Mouse (Mus musculus) heart, adult 8-10 months (tissue): ENCODE results near the gene Zdhhc4. TPM values are rescaled to one million over a fixed set of nuclear protein-coding genes. Genes with fewer than 3 reads are reported as not detected.
A peak's percentile ranks its signal among the peaks of the same experiment; 100 is the strongest.

Experiments
- DNase-seq: peaks from one replicate; pipeline ENCODE4 v3.0.0; 2022; ENCODE audit warnings: low spot score
- total RNA-seq, 4 experiments: library from RNA; stranded (reverse); gene quantifications; 2 replicates each; pipeline ENCODE4 v1.2.4; 2022

The Zdhhc4 gene
- 10 to 100 TPM; 21.0 to 32.2 (median 28.6) TPM for total RNA-seq

DNA sequence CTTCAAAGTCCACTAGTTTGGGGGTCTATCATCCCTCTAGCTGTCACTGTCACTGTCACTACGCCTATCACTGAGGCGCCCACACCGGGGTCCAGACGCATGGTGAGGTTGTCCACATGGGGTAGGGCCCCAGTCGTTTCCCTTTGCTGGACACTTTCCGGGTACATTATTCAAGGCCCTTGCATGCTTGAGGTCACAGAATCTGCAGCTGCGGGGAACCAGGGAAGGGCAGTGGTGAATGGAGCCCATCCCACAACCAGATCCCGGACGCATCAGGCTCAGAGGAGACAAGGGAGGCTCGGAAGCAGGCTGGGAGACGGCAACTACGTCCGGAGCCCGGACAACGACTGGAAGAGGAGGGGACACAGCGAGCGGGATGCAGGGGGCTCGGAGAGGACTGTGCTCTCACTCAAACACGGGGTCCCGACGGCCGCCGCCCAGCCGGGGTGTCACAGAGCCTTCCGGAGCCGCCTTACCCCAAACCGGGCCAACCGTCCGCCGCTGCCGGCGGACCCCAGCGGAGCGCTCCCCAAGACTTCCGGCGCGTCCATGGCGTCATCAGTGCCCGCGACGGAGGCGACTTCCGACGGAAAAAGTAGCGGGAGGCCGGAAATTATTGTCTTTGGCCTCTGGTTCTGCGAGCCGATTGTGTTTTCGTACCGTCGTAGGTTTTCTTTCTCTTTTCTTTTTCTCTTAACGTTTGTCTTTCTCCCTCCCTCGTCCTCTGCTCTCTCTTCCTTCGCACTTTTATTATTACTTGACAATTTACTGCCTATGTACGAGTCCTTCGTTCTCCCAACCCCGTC, at the start of gene Zdhhc4:
TSS of gene Zdhhc4 (minus strand) at position 567 of the 806 bp plus-strand sequence.
- peak; percentile 93 for DNase-seq

DNA sequence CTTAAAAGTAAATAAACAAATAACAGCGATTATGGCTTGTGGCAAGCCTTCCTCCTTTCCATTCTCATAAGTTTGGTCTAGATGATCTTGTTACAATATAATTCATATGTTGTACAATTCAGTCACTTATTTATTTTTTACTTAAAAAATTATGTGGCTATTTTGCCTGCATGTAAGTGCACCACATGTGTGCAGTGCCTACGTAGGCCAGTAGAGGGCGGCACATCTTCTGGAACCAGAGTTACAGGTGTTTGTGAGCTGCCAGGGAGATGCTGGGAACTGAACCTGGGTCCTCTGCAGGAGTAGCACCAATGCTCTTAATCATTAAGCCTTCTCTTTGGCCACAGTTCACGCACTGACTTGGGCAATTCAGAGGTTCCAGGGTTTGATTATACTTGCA, 47.1 kb upstream of the Zdhhc4 start:
- DNase-seq = no peak

- DNase-seq = peak; percentile 21
Observed at GRCm38 (mm10) chr5:143375242-143375641, 46.2 kb upstream of the Zdhhc4 start.

GRCm38 (mm10) chr5:143372818-143373217, 43.8 kb upstream of the Zdhhc4 start:
- no peak for DNase-seq

DNA sequence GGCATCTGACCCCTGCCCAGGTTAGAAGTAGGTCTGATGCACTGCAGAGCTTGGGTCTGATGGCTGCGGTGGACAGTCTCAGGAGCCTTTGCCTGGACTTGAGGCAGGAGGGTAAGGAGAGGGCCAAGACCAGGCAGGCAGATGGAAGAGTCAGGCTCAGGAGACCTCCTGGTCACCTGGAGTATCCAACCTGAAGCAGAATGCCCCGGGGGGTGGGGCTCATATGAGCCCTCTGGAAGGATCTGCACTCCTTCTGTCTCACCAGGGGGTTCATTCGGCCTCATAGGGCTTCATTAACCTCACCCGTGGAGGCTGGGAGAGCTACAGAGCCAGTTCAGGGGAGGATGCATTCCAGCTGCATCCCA, 42.1 kb upstream of the Zdhhc4 start:
- DNase-seq = no peak

DNA sequence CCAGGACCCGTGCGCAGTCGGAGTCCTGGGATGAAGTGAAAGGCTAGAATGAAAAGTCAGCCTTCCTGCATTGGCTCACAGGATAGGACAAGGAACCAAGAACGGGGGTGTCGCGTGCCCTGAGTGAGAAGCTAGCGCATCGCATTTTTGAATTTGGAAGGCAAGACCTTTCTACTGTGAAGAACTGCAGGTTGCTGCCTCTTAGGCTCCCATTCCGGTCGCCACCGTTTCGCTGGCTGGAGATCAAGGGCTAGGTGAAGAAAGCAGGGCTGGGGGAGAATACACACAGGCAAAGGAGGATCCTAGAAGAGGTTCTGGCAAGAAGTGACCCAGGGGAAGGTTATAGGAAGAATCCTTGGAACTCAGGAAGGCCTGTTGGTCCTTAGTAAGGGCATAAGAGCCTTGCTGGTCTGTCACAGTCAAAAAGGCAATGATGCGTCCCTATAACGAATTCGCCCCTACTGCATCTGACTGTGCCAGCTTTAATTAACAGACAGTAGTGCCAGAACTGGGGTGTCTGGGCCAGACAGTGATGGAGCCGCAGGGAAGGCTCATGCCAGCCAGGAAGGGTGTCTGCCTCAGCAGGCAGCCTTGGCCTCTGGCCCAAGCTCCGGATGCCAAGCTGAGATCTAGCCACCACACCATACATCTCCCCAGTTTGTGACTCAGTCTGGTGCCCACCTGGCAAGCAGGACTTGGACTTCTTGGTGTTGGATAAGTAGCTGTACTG, 41.5 kb upstream of the Zdhhc4 start:
- DNase-seq = no peak

GRCm38 (mm10) chr5:143369611-143370255, 40.7 kb upstream of the Zdhhc4 start:
- DNase-seq = no peak

- DNase-seq = no peak
Observed at GRCm38 (mm10) chr5:143367931-143368330, 38.9 kb upstream of the Zdhhc4 start.

- DNase-seq = no peak
Observed at GRCm38 (mm10) chr5:143363678-143364615, 34.9 kb upstream of the Zdhhc4 start.

DNA sequence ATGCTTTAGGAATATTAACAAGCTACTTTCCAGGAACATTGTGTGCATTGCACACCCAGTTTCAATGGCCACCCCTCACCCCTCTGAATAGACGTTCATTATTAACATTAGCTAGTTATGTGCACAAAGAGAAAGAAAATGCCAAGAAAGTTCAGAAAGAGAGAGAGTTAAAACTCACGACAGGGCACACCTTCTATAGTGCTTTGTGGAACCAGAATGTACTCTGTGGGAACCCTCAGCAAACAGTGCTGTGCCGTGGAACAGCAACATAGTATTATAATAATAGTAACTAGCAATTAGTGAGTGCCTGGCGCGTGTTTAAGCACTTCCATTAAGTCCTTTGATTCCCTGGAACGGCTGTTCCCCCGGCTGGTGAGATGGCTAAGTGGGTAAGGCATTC, 32.4 kb upstream of the Zdhhc4 start:
- DNase-seq = no peak

DNA sequence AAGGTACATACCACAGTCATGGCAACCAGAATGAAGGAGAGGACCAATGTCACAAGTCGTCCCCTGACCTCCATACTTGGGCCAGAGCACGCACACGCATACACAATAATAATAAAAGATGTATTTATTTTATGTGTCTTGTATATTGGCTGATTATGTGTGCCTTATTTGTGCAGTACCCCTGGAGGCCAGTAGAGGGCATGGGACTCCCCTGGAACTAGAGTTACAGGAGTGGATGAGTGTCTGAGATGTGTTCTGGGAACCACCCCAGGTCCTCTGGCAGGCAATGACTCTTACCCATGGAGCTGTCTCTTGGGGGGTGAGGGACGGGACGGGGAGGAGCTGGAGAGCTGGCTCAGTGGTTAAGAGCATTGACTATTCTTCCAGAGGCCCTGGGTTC, 30.9 kb upstream of the Zdhhc4 start:
- no peak for DNase-seq

- DNase-seq = no peak
Observed at GRCm38 (mm10) chr5:143359263-143359662, 30.2 kb upstream of the Zdhhc4 start.

- DNase-seq = no peak
Observed at GRCm38 (mm10) chr5:143357564-143357963, 28.5 kb upstream of the Zdhhc4 start.

DNA sequence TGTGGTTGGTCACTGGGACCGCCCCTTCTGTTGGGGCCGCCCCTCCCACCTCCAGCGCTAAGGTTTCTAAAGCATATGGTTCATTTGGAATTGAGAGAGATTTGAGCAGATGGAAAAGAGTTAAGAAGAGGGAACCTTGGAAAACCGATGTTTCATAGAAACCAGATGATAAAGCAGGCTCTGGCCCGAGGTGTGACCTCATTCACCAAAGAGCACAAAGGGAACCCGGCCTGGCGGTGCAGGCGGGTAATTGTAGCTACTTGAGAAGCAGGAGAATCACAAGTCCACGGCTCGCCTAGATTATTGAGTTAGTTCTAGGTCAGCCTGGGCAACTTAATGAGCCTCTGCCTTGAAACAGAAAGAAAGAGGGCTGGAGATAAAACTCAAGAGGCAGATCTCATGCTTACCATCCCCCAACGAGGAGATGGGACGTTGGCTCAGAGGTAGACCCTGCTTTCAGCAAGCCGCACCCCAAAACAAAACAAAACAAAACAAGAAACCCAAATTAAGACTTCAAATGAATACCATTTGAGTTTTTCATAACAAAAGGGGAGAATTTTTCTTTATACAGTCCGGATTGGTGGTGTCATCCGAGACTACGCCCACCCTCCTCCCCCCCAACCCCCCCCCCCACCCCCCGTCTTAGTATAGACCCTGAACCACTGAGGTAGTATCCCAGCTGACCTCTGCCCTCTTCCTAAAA, 27.8 kb upstream of the Zdhhc4 start, which contains the start of gene Grid2ip:
TSS of gene Grid2ip (plus strand) at position 653 of the 703 bp plus-strand sequence.
- DNase-seq = no peak

GRCm38 (mm10) chr5:143356017-143356416, 27.0 kb upstream of the Zdhhc4 start:
- no peak for DNase-seq

DNA sequence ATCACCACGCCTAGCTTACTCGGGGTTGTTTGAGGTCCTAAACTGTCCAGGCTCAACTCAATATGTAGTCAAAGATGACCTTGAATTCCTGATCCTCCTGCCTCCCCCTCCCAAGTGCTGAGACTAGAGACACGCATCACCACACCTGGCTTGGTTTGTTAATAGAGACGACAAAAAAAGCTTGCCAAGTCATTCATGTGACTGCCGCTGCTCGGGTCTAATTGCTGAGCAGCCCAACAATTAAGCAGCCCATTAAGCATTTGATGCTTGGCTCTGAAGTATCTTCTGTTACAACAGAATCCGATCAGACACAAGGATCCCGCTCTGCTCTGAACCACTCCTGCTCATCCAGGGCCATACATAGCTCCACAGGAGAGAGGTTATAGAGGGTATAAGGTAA, 17.3 kb upstream of the Zdhhc4 start:
- no peak for DNase-seq

- DNase-seq = no peak
Observed at GRCm38 (mm10) chr5:143339603-143340002, 10.5 kb upstream of the Zdhhc4 start.

DNA sequence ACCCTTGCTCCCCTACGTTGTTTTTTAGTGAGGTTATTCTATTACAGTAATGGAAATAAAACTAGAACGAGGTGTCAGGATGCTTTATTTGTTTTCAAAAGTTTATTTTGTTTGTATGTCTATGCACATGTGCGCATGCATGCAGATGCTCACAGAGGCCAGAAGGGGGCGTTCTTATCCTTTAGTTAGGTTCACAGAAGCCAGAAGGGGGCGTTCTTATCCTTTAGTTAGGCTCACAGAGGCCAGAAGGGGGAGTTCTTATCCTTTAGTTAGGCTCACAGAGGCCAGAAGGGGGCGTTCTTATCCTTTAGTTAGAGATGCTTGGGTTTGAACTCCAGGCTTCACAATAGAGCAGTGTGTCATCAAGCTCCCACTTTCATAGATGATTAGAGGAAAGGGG, 7.5 kb upstream of the Zdhhc4 start:
- no peak for DNase-seq

- DNase-seq = no peak
Observed at GRCm38 (mm10) chr5:143335089-143335460, 6.0 kb upstream of the Zdhhc4 start.

- DNase-seq = no peak
Observed at GRCm38 (mm10) chr5:143334418-143335088, 5.5 kb upstream of the Zdhhc4 start.
